Mouse (Mus musculus): ENCODE data around the gene Xylb. TPM values are rescaled to one million over a fixed set of nuclear protein-coding genes. Genes with fewer than 3 reads are reported as not detected.

Xylb gene
- polyA plus RNA-seq, 1 experiment from 2014 or later: 2.8 TPM

DNA sequence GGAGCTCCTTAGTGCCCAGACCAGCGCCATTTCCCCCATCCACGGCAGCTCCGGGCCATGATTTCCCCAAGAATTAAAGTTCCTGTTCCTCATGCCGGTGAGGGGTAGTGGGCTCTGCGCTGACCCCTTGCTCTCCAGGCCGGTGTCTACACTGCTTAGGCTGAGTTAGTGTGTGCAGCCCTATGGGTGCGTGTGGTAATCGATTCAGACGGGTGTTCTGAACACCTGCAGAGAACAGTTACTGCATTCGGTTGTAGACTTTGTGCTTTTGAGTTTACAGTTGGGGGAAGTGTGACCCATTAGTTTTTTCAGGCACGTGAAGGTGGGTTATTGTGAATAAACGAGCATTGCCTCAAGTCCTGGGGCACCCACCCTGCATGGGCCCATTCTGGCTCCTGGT, 80.9 kb downstream of the Xylb start:
- WGBS: 90% methylated on average over 12 of the region's 12 CpGs

DNA sequence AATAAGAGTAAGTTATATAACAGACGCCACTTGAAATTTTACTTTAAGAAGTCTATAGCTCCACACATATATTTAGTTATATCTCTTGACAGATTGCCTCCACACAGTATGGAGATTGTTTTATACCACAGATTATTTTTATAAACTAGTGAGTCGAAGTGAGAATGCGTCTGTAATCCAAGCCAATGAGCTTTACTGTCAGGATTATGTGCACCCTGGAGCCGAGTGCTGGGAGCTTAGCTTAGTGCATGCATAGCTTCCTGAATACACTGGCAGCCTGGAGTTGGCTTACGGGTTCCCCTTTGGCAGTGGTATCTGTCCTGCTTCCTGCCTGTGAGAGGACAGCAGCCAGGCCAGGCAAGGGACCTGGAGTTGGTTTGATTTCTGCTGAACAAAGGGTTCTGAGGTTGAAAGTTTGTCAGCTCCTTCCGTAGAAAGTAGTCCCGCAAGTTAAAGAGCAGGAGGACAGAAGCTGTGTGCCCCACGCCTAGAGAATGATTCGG, 81.4 kb downstream of the Xylb start:
- H3K27ac ChIP-seq (replicated peaks): no peak overlapping the region
- peaks cover 52% of the 10 kb centered on the region for H3K36me3 ChIP-seq
- no peak overlapping the region for H3K4me2 ChIP-seq
- no peaks in the 10 kb centered on the region for H3K4me1 ChIP-seq
- H3K9me3 ChIP-seq (replicated peaks): no peaks in the 10 kb centered on the region
- no peak for ATAC-seq (ENCODE audit: low FRiP score)
- WGBS: 93% methylated on average over 9 of the region's 9 CpGs
- no peak overlapping the region for H3K4me3 ChIP-seq (replicated peaks)
- no peak overlapping the region for H3K9ac ChIP-seq (replicated peaks)
- H3K27me3 ChIP-seq (replicated peaks): no peaks in the 10 kb centered on the region

More for the DNA sequence above, 80.9 kb downstream of the Xylb start:
- Histone ChIP-seq H3K27me3 (replicated peaks) (no peaks in the 10 kb centered on the region), H3K27ac (replicated peaks) (no peak overlapping the region), H3K36me3 (peaks cover 55% of the 10 kb centered on the region), H3K9ac (replicated peaks) (no peak overlapping the region), H3K4me3 (replicated peaks) (no peak overlapping the region), H3K4me1 (no peaks in the 10 kb centered on the region), H3K9me3 (replicated peaks) (no peaks in the 10 kb centered on the region), H3K4me2 (no peak overlapping the region)
- no peak for ATAC-seq (ENCODE audit: low FRiP score)

Other genes with a start within 250 kb of the Xylb start
- gene Acaa1b, start 200.3 kb upstream of the Xylb start, polyA plus RNA-seq (2015; fragmentation: Nextera tagmentation; extraction: Ambion mirVana): 5.6 and 6.4 TPM in 2 replicates
- not detected in 2 replicates for gene Gm47289, start 198.2 kb upstream of the Xylb start, polyA plus RNA-seq (2015; fragmentation: Nextera tagmentation; extraction: Ambion mirVana)
- gene Slc22a13, start 148.3 kb upstream of the Xylb start, polyA plus RNA-seq (2015; fragmentation: Nextera tagmentation; extraction: Ambion mirVana): 0.08 TPM in 1 of 2 replicates, not detected in the other
- 12.2 and 13.0 TPM in 2 replicates for gene Oxsr1, start 35.0 kb upstream of the Xylb start, polyA plus RNA-seq (2015; fragmentation: Nextera tagmentation; extraction: Ambion mirVana)
- gene Acaa1a, start 17.7 kb upstream of the Xylb start, polyA plus RNA-seq (2015; fragmentation: Nextera tagmentation; extraction: Ambion mirVana): 123 and 128 TPM in 2 replicates
- gene Myd88, start 16.0 kb upstream of the Xylb start, polyA plus RNA-seq (2015; fragmentation: Nextera tagmentation; extraction: Ambion mirVana): 6.2 and 13.1 TPM in 2 replicates
- gene Slc22a14, start 8.2 kb downstream of the Xylb start, polyA plus RNA-seq (2015; fragmentation: Nextera tagmentation; extraction: Ambion mirVana): not detected in 2 replicates
- 32.9 and 43.2 TPM in 2 replicates for gene Acvr2b, start 44.7 kb downstream of the Xylb start, polyA plus RNA-seq (2015; fragmentation: Nextera tagmentation; extraction: Ambion mirVana)
- 44.9 and 50.1 TPM in 2 replicates for gene Exog, start 87.6 kb downstream of the Xylb start, polyA plus RNA-seq (2015; fragmentation: Nextera tagmentation; extraction: Ambion mirVana)
- gene Scn5a, start 221.6 kb downstream of the Xylb start, polyA plus RNA-seq (2015; fragmentation: Nextera tagmentation; extraction: Ambion mirVana): 0.31 and 0.46 TPM in 2 replicates